Mouse (Mus musculus) megakaryocyte, embryonic 14.5 days (primary cell): ENCODE measurements around the gene Eml3.

Source experiments
- FLI1 ChIP-seq: IDR thresholded peaks from 2 replicates; pipeline ENCODE4 v1.6.1; 2012; ENCODE audit warnings: low read length, inconsistent platforms, mixed read lengths
- GATA1 ChIP-seq: IDR thresholded peaks from 3 replicates; pipeline ENCODE4 v1.6.1; 2012; ENCODE audit warnings: mixed read lengths, low read length, inconsistent platforms, borderline replicate concordance

DNA sequence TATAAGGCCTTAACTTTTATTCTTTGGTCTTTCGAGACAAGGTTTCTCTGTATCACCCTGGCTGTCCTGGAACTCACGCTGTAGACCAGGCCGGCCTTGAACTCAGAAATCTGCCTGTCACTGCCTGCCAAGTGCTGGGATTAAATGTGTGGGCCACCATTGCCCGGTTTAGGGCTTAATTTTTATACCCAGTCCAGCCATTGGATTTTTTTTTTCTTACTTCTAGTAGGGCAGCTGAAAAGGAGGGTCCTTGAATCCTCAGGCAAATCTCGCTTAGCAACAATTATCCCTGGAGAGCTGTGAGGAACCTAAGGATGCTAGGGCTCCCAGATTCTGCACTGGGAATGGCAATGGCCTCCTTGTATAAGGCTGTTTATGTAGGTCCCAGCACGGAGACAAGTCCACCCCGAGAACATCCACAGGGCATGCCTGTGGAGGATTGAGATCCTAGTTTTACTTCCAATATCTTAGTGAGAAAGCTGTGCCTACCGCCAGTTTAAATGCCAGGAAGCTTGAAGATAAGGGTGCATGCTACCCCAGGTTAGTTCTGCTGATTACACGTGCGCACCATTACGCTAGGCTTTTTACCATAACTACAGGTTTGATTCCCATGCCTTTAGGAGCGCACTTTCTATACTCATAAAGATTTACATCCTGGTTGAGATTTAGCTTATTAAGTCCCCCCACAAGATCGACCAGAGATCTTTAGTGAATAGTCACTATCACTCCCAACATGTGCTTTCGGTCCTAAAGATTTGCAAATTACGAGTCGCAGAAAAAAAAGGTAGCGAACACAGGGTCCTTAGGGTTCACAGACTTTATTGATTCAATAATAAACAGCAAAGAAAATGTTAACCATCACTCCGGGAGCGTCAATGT is 41.5 kb upstream of the Eml3 start:
- TF ChIP-seq GATA1 (no peak), FLI1 (no peak)
